Mouse (Mus musculus) cerebellum, adult 8-10 months (tissue): ENCODE data around the gene Tmem42.

Source experiments
- DNase-seq: peaks from one replicate; pipeline ENCODE4 v3.0.0; 2022

Gene Tmem42

GRCm38 (mm10) chr9:123020995-123021631 is at the start of gene Tmem42:
TSS of gene Tmem42 (plus strand) at chr9:123021326.
- DNase-seq: peak; percentile 91

GRCm38 (mm10) chr9:122998406-122999192 is 22.5 kb upstream of the Tmem42 start:
- DNase-seq: no peak

GRCm38 (mm10) chr9:122999193-122999586 is 21.9 kb upstream of the Tmem42 start:
- no peak for DNase-seq

- no peak for DNase-seq
These were observed 16.4 kb upstream of the Tmem42 start for GRCm38 (mm10) chr9:123004718-123005117.

- no peak for DNase-seq
These were observed 15.1 kb upstream of the Tmem42 start for GRCm38 (mm10) chr9:123006071-123006470.

GRCm38 (mm10) chr9:123021636-123022379 is 682 bp downstream of the Tmem42 start:
- DNase-seq: no peak

GRCm38 (mm10) chr9:123024201-123024600 is 3.1 kb downstream of the Tmem42 start:
- DNase-seq: no peak

GRCm38 (mm10) chr9:123031496-123032246 is 10.5 kb downstream of the Tmem42 start:
- no peak for DNase-seq

- DNase-seq: no peak
These were observed 13.3 kb downstream of the Tmem42 start, which contains the start of gene Tgm4 for GRCm38 (mm10) chr9:123034426-123034825. TSS of gene Tgm4 (plus strand) at chr9:123034726.

- no peak for DNase-seq
These were observed 26.5 kb downstream of the Tmem42 start for GRCm38 (mm10) chr9:123047665-123048064.

- DNase-seq: no peak
These were observed 37.7 kb downstream of the Tmem42 start for GRCm38 (mm10) chr9:123058724-123059292.

GRCm38 (mm10) chr9:123060172-123060571 is 39.0 kb downstream of the Tmem42 start:
- DNase-seq: no peak
